Mouse (Mus musculus): ENCODE data around the gene Btg1. TPM values are rescaled to one million over a fixed set of nuclear protein-coding genes. Genes with fewer than 3 reads are reported as not detected.

The Btg1 gene
- polyA plus RNA-seq, 1 experiment from 2014 or later = 35.9 TPM

DNA sequence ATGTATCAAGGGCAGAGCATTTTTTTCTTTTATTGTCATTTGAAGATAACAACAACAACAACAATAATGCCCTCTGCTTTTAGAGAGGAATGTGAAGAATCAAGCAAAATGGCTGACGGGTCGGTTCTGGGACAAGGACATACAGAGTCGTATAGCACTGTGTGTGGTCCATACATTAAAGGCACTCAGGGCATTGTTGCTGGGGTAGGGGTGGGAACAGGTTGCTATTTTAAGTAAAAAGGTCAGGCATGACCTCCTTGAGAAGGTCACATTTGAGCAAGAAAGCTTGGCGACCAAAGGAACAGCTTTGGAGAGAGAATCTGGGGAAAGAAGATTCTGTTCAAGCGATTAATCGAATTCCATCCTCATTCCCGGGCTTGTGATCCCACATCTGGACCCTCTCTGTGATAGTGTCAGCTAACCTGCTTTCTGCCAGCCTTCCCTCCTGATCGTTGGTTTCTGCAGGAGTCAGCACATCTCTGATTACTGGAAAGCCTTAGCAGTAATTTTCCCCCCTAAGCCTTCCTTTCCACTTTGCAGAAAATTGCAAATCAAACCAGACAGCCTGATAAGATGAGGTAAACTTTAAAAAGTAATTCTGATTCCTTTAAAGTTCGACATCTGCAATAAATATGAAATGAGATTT is 14.4 kb downstream of the Btg1 start:
- Histone ChIP-seq H3K27me3 (ENCODE audit: control insufficient read depth, insufficient read depth, low read length) (no peaks in the 10 kb centered on the region), H3K4me3 (ENCODE audit: low read depth, low read length) (no peak overlapping the region), H3K9me3 (ENCODE audit: control insufficient read depth, low read length) (no peaks in the 10 kb centered on the region), H3K4me2 (ENCODE audit: low read depth, low read length, severe bottlenecking) (no peak overlapping the region), H3K36me3 (ENCODE audit: control insufficient read depth, insufficient read depth, low read length) (no peaks in the 10 kb centered on the region; the same call in 1 of the 2 replicates), H3K27ac (ENCODE audit: low read depth, low read length) (no peak overlapping the region), H3K9ac (ENCODE audit: low read length) (no peak overlapping the region), H3K4me1 (replicated peaks; ENCODE audit: control insufficient read depth, insufficient read depth, low read length) (no peaks in the 10 kb centered on the region)
- no peak for ATAC-seq (replicated peaks; ENCODE audit: low FRiP score)
- no peak for DNase-seq (ENCODE audit: low spot score)
- WGBS = 74% methylated on average over 9 of the region's 9 CpGs

DNA sequence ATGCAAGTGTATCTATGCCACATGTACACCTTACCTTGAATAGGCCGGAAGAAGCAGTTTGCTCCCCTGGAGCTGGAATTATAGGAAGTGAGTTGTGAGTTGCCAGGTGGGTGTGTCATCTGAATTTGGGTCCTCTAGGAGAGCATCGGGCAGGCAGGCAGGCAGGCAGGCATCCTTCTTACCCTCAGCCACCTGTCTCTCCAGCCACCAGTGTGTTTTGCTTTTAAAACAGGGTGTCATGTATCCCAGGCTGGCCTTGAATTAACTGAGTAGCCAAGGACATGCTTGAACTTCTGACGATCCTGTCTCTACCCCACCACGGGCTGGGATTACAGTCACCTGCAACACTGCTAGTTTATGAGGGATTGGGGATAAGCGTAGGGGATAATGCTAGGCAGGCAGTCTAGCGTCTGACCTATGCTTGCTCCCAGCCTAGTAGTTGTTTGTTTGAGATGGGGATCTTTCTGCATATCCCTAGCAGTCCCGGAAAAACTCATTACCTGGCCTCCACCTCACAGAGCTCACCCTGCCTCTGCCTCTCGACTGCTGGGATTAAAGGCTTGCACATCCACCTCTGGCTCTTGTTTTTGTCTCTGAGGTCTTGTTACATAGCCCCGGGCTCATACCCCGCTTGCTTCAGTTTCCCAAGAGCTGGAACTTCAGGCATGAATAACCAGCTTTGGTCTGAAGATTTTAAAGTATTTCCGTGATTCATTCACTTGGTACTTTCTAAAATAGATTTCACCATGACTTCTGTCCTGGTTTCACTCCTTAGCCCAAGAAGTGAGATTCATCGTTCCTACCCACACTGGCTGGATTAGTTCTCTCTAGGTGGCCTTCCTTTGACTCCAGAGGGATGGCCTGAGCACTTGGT is 15.7 kb downstream of the Btg1 start:
- WGBS = 83% methylated on average over 12 of the region's 12 CpGs
- DNase-seq (ENCODE audit: low spot score) (no peak), ATAC-seq (replicated peaks; ENCODE audit: low FRiP score) (no peak)
- H3K4me1 ChIP-seq (replicated peaks; ENCODE audit: control insufficient read depth, insufficient read depth, low read length) = no peaks in the 10 kb centered on the region
- H3K36me3 ChIP-seq (ENCODE audit: control insufficient read depth, insufficient read depth, low read length) = no peaks in the 10 kb centered on the region; the same call in 1 of the 2 replicates
- no peaks in the 10 kb centered on the region for H3K27me3 ChIP-seq (ENCODE audit: control insufficient read depth, insufficient read depth, low read length)
- H3K4me3 ChIP-seq (ENCODE audit: low read depth, low read length) = no peak overlapping the region
- no peak overlapping the region for H3K27ac ChIP-seq (ENCODE audit: low read depth, low read length)
- H3K4me2 ChIP-seq (ENCODE audit: low read depth, low read length, severe bottlenecking) = no peak overlapping the region
- no peaks in the 10 kb centered on the region for H3K9me3 ChIP-seq (ENCODE audit: control insufficient read depth, low read length)
- no peak overlapping the region for H3K9ac ChIP-seq (ENCODE audit: low read length)

- Histone ChIP-seq H3K27me3 (ENCODE audit: control insufficient read depth, insufficient read depth, low read length) (no peaks in the 10 kb centered on the region), H3K4me1 (replicated peaks; ENCODE audit: control insufficient read depth, insufficient read depth, low read length) (no peaks in the 10 kb centered on the region), H3K9ac (ENCODE audit: low read length) (no peak overlapping the region), H3K27ac (ENCODE audit: low read depth, low read length) (no peak overlapping the region), H3K9me3 (ENCODE audit: control insufficient read depth, low read length) (no peaks in the 10 kb centered on the region), H3K4me2 (ENCODE audit: low read depth, low read length, severe bottlenecking) (no peak overlapping the region), H3K4me3 (ENCODE audit: low read depth, low read length) (no peak overlapping the region), H3K36me3 (ENCODE audit: control insufficient read depth, insufficient read depth, low read length) (no peaks in the 10 kb centered on the region; the same call in 1 of the 2 replicates)
- no peak for ATAC-seq (replicated peaks; ENCODE audit: low FRiP score)
- DNase-seq (ENCODE audit: low spot score) = no peak
- 73% methylated on average over 4 of the region's 4 CpGs for WGBS
Observed at GRCm38 (mm10) chr10:96633145-96633516, 16.3 kb downstream of the Btg1 start.

DNA sequence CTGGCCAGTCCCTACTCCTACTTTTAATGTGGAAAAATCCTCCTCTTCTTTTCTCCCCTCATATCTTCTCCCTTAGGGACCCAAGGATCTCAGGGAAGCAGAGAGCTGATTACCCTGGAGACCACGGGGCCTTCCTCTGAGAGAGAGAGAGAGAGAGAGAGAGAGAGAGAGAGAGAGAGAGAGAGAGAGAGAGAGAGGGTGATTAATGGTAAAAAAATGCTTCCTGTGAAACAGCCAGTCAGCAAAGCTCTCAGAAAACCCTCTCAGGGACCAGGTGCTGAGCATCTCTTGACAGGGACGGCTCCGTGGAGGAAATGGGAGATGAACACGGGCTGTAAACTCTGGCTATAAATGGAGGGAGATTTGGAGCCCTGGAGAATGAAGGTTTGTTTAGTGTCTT is 18.7 kb downstream of the Btg1 start:
- Histone ChIP-seq H3K9ac (ENCODE audit: low read length) (no peak overlapping the region), H3K36me3 (ENCODE audit: control insufficient read depth, insufficient read depth, low read length) (no peaks in the 10 kb centered on the region), H3K4me3 (ENCODE audit: low read depth, low read length) (no peak overlapping the region), H3K9me3 (ENCODE audit: control insufficient read depth, low read length) (no peaks in the 10 kb centered on the region), H3K27me3 (ENCODE audit: control insufficient read depth, insufficient read depth, low read length) (no peaks in the 10 kb centered on the region), H3K4me2 (ENCODE audit: low read depth, low read length, severe bottlenecking) (no peak overlapping the region), H3K27ac (ENCODE audit: low read depth, low read length) (no peak overlapping the region), H3K4me1 (replicated peaks; ENCODE audit: control insufficient read depth, insufficient read depth, low read length) (no peaks in the 10 kb centered on the region)
- ATAC-seq (replicated peaks; ENCODE audit: low FRiP score) = no peak
- DNase-seq (ENCODE audit: low spot score) = no peak
- 73% methylated on average over 4 of the region's 4 CpGs for WGBS

DNA sequence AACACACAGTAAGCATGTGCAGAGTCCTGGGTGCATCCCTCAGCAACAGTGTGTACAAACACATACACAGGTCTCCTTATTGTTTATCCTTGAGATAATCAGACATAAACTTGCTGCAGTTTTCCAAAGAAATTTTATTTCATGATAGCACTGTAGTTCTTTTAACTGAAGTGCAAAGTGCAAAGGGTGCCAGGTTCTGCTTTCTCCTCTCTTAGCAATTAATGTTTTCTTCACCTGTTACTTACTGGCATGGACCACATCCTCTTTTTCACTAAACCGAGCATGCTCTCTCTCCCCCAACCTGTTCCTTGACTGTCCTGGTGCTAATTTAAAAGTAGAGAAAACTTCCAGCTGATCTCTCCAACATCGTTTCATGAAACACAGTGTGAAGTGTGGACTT is 21.7 kb downstream of the Btg1 start:
- Histone ChIP-seq H3K4me1 (replicated peaks; ENCODE audit: control insufficient read depth, insufficient read depth, low read length) (no peaks in the 10 kb centered on the region), H3K4me2 (ENCODE audit: low read depth, low read length, severe bottlenecking) (no peak overlapping the region), H3K36me3 (ENCODE audit: control insufficient read depth, insufficient read depth, low read length) (no peaks in the 10 kb centered on the region), H3K9me3 (ENCODE audit: control insufficient read depth, low read length) (no peaks in the 10 kb centered on the region), H3K9ac (ENCODE audit: low read length) (no peak overlapping the region), H3K27ac (ENCODE audit: low read depth, low read length) (no peak overlapping the region), H3K27me3 (ENCODE audit: control insufficient read depth, insufficient read depth, low read length) (no peaks in the 10 kb centered on the region), H3K4me3 (ENCODE audit: low read depth, low read length) (no peak overlapping the region)
- no peak for ATAC-seq (replicated peaks; ENCODE audit: low FRiP score)
- WGBS = 91% methylated on average over 2 of the region's 2 CpGs
- no peak for DNase-seq (ENCODE audit: low spot score)

DNA sequence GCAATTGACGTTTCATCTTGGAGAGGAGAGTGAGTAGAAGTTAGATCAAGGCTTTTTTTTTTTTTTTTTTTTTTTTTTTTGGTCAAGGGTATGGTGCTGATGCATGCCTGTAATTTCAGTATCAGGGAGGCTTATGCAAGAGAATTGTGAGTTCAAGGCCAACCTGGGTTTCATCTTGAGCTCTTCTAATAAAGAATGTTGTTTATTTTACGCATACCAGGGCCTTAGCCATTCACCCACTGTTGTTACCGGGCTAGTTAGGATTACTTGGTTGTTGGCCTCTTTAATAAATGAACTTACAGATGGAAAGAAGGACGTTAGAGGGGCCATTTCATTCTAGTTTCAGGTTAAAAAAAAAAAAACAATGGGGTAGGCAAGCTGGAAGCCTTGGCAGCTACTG is 25.2 kb downstream of the Btg1 start:
- Histone ChIP-seq H3K9ac (ENCODE audit: low read length) (no peak overlapping the region), H3K4me1 (replicated peaks; ENCODE audit: control insufficient read depth, insufficient read depth, low read length) (peaks cover 5% of the 10 kb centered on the region; the same call in 1 of the 2 replicates), H3K4me3 (ENCODE audit: low read depth, low read length) (no peak overlapping the region), H3K27ac (ENCODE audit: low read depth, low read length) (no peak overlapping the region), H3K4me2 (ENCODE audit: low read depth, low read length, severe bottlenecking) (no peak overlapping the region), H3K36me3 (ENCODE audit: control insufficient read depth, insufficient read depth, low read length) (no peaks in the 10 kb centered on the region), H3K9me3 (ENCODE audit: control insufficient read depth, low read length) (no peaks in the 10 kb centered on the region), H3K27me3 (ENCODE audit: control insufficient read depth, insufficient read depth, low read length) (no peaks in the 10 kb centered on the region)
- WGBS = 78% methylated on average over 4 of the region's 4 CpGs
- DNase-seq (ENCODE audit: low spot score) (no peak), ATAC-seq (replicated peaks; ENCODE audit: low FRiP score) (no peak)

DNA sequence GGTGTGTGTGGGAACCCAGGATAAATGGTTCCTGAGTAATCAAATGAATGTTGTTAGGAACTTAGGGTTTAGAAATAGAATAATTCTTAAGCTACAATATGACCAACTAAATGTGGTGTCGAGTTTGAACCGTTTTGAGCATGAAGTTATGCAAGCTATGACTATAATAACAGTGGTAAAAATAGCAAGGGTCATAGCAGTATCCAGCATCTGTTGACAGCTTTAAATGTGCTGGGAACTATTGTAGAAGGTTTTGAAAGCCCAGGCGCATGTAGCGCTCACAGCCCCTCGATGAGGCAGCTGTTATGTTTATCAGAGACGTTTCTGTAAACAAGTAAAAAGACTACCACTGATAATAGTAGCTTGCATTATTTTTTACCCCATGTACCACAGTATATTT is 25.9 kb downstream of the Btg1 start:
- H3K27me3 ChIP-seq (ENCODE audit: control insufficient read depth, insufficient read depth, low read length) = no peaks in the 10 kb centered on the region
- no peaks in the 10 kb centered on the region for H3K36me3 ChIP-seq (ENCODE audit: control insufficient read depth, insufficient read depth, low read length)
- H3K9me3 ChIP-seq (ENCODE audit: control insufficient read depth, low read length) = no peaks in the 10 kb centered on the region
- no peak overlapping the region for H3K27ac ChIP-seq (ENCODE audit: low read depth, low read length)
- H3K9ac ChIP-seq (ENCODE audit: low read length) = no peak overlapping the region
- DNase-seq (ENCODE audit: low spot score) (no peak), ATAC-seq (replicated peaks; ENCODE audit: low FRiP score) (no peak)
- H3K4me2 ChIP-seq (ENCODE audit: low read depth, low read length, severe bottlenecking) = no peak overlapping the region
- 90% methylated on average over 6 of the region's 6 CpGs for WGBS
- H3K4me3 ChIP-seq (ENCODE audit: low read depth, low read length) = no peak overlapping the region
- H3K4me1 ChIP-seq (replicated peaks; ENCODE audit: control insufficient read depth, insufficient read depth, low read length) = peaks cover 6% of the 10 kb centered on the region; the same call in 1 of the 2 replicates

DNA sequence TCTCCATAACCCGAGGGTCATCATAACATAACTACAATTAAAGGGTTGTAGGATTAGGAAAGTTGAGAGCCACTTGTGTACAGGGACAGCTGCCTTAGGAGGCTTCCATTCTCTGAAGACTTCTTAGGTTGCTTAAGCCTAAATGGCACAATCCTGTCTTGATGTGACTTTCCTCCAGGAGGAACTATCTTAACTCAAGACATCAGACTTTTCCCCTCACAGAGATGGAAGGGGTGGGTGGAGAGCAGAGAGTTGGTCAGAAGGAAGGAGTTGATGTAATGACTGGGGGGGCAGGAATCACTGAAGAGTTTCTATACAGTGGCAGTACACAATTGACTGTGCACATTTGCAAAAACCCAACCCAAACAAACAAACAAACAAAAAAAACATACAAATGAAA is 28.4 kb downstream of the Btg1 start:
- H3K36me3 ChIP-seq (ENCODE audit: control insufficient read depth, insufficient read depth, low read length) = no peaks in the 10 kb centered on the region
- peak overlapping the region; percentile 89; the same call in 1 of the 2 replicates for H3K27ac ChIP-seq (ENCODE audit: low read depth, low read length)
- no peak for DNase-seq (ENCODE audit: low spot score)
- no peaks in the 10 kb centered on the region for H3K9me3 ChIP-seq (ENCODE audit: control insufficient read depth, low read length)
- H3K4me3 ChIP-seq (ENCODE audit: low read depth, low read length) = no peak overlapping the region
- H3K27me3 ChIP-seq (ENCODE audit: control insufficient read depth, insufficient read depth, low read length) = no peaks in the 10 kb centered on the region
- ATAC-seq (replicated peaks; ENCODE audit: low FRiP score) = no peak
- no peak overlapping the region for H3K9ac ChIP-seq (ENCODE audit: low read length)
- 83% methylated on average over 1 of the region's 1 CpGs for WGBS
- H3K4me2 ChIP-seq (ENCODE audit: low read depth, low read length, severe bottlenecking) = no peak overlapping the region
- peaks cover 6% of the 10 kb centered on the region; the same call in 1 of the 2 replicates for H3K4me1 ChIP-seq (replicated peaks; ENCODE audit: control insufficient read depth, insufficient read depth, low read length)

Data from forebrain, embryonic 11.5 days (tissue).